Comparison of ENCODE assay signal across 8 mouse cellular contexts in the genomic region with DNA sequence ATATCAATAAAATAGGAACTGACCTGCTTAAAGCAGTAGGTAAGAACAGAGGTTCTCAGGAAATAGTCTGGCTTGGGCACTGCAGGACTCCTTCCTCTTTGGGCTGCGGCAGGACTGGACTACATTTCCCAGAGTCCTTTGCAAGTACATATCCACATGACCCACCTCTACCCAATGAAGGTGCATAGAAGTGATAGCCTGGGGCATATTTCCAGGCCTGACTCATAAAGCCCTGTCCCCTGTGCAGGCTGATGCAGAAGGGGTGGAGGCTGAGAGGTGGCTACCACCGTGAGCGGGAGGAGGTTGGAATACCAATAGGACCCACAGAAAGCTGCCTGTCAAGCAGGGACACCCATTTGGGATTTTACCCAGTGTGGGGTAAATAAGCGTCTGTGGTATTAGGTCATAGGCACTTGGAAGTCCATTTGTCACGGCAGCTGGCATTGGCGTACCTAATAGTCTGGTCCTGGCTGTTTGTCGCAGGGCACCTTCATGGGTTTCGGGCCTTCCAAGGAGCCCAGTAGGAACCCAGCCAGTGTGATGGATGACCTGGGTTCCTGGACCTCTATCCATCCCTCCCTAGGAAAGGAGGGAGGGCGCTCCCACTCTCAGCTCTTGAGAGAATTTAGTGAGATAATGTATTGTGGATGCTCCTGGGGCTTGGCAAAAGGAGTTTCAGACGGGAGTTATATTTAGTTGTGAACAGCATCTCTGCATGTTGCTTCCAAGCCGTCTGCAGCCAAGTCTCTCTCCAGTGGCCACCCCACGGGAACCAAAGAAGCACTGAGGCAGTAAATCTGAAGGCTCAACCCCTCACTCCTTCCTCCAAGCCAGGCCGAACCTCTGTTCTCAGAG.
DNase-seq lines count a peak whose midpoint lies in the region; ATAC-seq and TF ChIP-seq lines count a peak whose summit lies in the region.

No protein-coding gene starts in this region.

- DNase-seq in Patski (ENCODE audit: low read depth, low spot score) = peak; percentile 99
- peak; percentile 85 to 94 for DNase-seq in cerebellum, adult 2 months
- peak; percentile 90 for DNase-seq in forelimb bud, embryonic 11.5 days (ENCODE audit: low read depth, low spot score)
- DNase-seq in heart, postnatal 4 days = peak; percentile 69
- peak; percentile 81 for DNase-seq in layer of hippocampus, adult 11-12 months (ENCODE audit: low spot score)
- DNase-seq in yolk sac, embryonic 10.5 days (ENCODE audit: low spot score) = peak; percentile 27

- TF ChIP-seq CTCF in Patski (IDR thresholded peaks at IDR 0.05) = no peak
- no peak for TF ChIP-seq CTCF in cerebellum, adult 2 months (IDR thresholded peaks at IDR 0.05; ENCODE audit: borderline replicate concordance, insufficient read depth, low read depth, low read length)

- H3K4me1 ChIP-seq in cerebellum, adult 2 months (ENCODE audit: control insufficient read depth, insufficient read depth, low read length) = no peaks in the 10 kb centered on the region
- peaks cover 22% of the 10 kb centered on the region for H3K4me1 ChIP-seq in liver, embryonic 15.5 days (replicated peaks)
- peaks cover 11% of the 10 kb centered on the region for H3K4me1 ChIP-seq in neural tube, embryonic 14.5 days (ENCODE audit: control insufficient read depth, insufficient read depth, low read length)

- peak; percentile 90; the same call in 1 of the 2 replicates for TF ChIP-seq POLR2A in cerebellum, adult 2 months (IDR thresholded peaks at IDR 0.05; ENCODE audit: borderline replicate concordance, insufficient read depth, low read length)

- H3K9me3 ChIP-seq in liver, embryonic 15.5 days (replicated peaks) = no peaks in the 10 kb centered on the region
- H3K9me3 ChIP-seq in neural tube, embryonic 14.5 days (ENCODE audit: control insufficient read depth, low read length) = no peaks in the 10 kb centered on the region

- H3K4me2 ChIP-seq in liver, embryonic 15.5 days = no peak overlapping the region
- no peak overlapping the region for H3K4me2 ChIP-seq in neural tube, embryonic 14.5 days (ENCODE audit: low read depth, low read length)

- POLR2A ChIA-PET in Patski (lab: Charles Lee) = no interaction called here

- WGBS in cerebellum, adult 2 months = 22% methylated on average over 13 of the region's 13 CpGs
- 65% methylated on average over 13 of the region's 13 CpGs for WGBS in liver, embryonic 15.5 days (ENCODE audit: insufficient replicate concordance)
- 59% methylated on average over 13 of the region's 13 CpGs for WGBS in neural tube, embryonic 14.5 days

- no peak overlapping the region for H3K9ac ChIP-seq in liver, embryonic 15.5 days
- no peak overlapping the region for H3K9ac ChIP-seq in neural tube, embryonic 14.5 days (replicated peaks; ENCODE audit: low read depth, low read length)

- H3K27me3 ChIP-seq in Patski = no peaks in the 10 kb centered on the region
- H3K27me3 ChIP-seq in cerebellum, adult 2 months (ENCODE audit: control insufficient read depth, insufficient read depth, low read length) = no peaks in the 10 kb centered on the region
- peaks cover 21% of the 10 kb centered on the region; the same call in 1 of the 2 replicates for H3K27me3 ChIP-seq in liver, embryonic 15.5 days
- no peaks in the 10 kb centered on the region for H3K27me3 ChIP-seq in neural tube, embryonic 14.5 days (ENCODE audit: control insufficient read depth, insufficient read depth, low read length)

- H3K4me3 ChIP-seq in cerebellum, adult 2 months (replicated peaks; ENCODE audit: insufficient read depth, low read depth, low read length) = peak overlapping the region; percentile 64
- no peak overlapping the region for H3K4me3 ChIP-seq in liver, embryonic 15.5 days (replicated peaks)
- no peak overlapping the region for H3K4me3 ChIP-seq in neural tube, embryonic 14.5 days (ENCODE audit: low read depth, low read length)

- in situ Hi-C loops in Patski (cut with MboI; ENCODE audit: low pct_unique_long_range_greater_than_20kb) = no loop called here

- no peaks in the 10 kb centered on the region for H3K36me3 ChIP-seq in liver, embryonic 15.5 days (replicated peaks)
- no peaks in the 10 kb centered on the region for H3K36me3 ChIP-seq in neural tube, embryonic 14.5 days (ENCODE audit: control insufficient read depth, insufficient read depth, low read length)

- CTCF ChIA-PET in Patski (lab: Charles Lee) = no interaction called here

- peak; percentile 98 for ATAC-seq in Patski
- peak; percentile 84 for ATAC-seq in liver, embryonic 15.5 days (ENCODE audit: insufficient read depth)
- ATAC-seq in neural tube, embryonic 14.5 days (ENCODE audit: low read depth) = peak; percentile 94

- H3K27ac ChIP-seq in cerebellum, adult 2 months (ENCODE audit: insufficient read depth, low read length) = peak overlapping the region; percentile 78
- H3K27ac ChIP-seq in liver, embryonic 15.5 days (replicated peaks) = no peak overlapping the region
- peak overlapping the region; percentile 35; the same call in 1 of the 2 replicates for H3K27ac ChIP-seq in neural tube, embryonic 14.5 days (ENCODE audit: low read depth, low read length)

Comparison
In these comparisons a context has a peak if more than half of its experiments do, and no peak if none do; other contexts are left out.
1. DNase-seq: peak in every context shown above with its lines; median percentile 99 in Patski; 90 in forelimb bud, embryonic 11.5 days; 90 in cerebellum, adult 2 months; 81 in layer of hippocampus, adult 11-12 months; 69 in heart, postnatal 4 days; 27 in yolk sac, embryonic 10.5 days.